Mouse (Mus musculus) heart, postnatal 0 days (tissue): ENCODE data around the gene Tulp4. TPM values are rescaled to one million over a fixed set of nuclear protein-coding genes. Genes with fewer than 3 reads are reported as not detected.
"Not testable (repeated sequence)": the region's sequence is repeated elsewhere in the genome, so short reads cannot be mapped to it uniquely, and the experiment has no call there.

Experiments
- ATAC-seq: fragments of 200-750 bp; cut with Nextera tagmentation; 2 replicates; pipeline ENCODE4 v1.8.0; 2017; ENCODE audit warnings: low read depth, moderate number of reproducible peaks, moderate library complexity; ENCODE audit not compliant: insufficient read depth
- DNase-seq: peaks from one replicate; pipeline ENCODE4 v3.0.0-alpha.2; 2016; ENCODE audit warnings: low spot score
- H3K27ac ChIP-seq: fragments of 300-500 bp; sonication (generic); 2 replicates; pipeline ENCODE4 v1.5.1; 2014; ENCODE audit warnings: low read depth, mild to moderate bottlenecking
- H3K27me3 ChIP-seq: fragments of 300-500 bp; sonication (generic); 2 replicates; pipeline ENCODE4 v1.6.1; 2014; ENCODE audit warnings: low read length, mixed read lengths; ENCODE audit not compliant: control insufficient read depth, insufficient read depth
- H3K36me3 ChIP-seq: fragments of 300-500 bp; sonication (generic); replicated peaks from 2 replicates; pipeline ENCODE4 v1.6.1; 2014; ENCODE audit warnings: low read length, mixed read lengths; ENCODE audit not compliant: control insufficient read depth, insufficient read depth
- H3K4me1 ChIP-seq: fragments of 300-500 bp; sonication (generic); 2 replicates; pipeline ENCODE4 v1.6.1; 2014; ENCODE audit warnings: antibody characterized with exemption; ENCODE audit not compliant: control insufficient read depth, insufficient read depth
- H3K4me2 ChIP-seq: fragments of 300-500 bp; sonication (generic); 2 replicates; pipeline ENCODE4 v1.6.1; 2014; ENCODE audit warnings: low read depth, mild to moderate bottlenecking, low read length, moderate library complexity
- H3K4me3 ChIP-seq: fragments of 300-500 bp; sonication (generic); 2 replicates; pipeline ENCODE4 v1.5.1; 2014; ENCODE audit warnings: low read depth, low read length
- H3K9ac ChIP-seq: fragments of 300-500 bp; sonication (generic); replicated peaks from 2 replicates; pipeline ENCODE4 v1.6.1; 2014; ENCODE audit warnings: low read depth, low read length, mixed read lengths
- H3K9me3 ChIP-seq: fragments of 300-500 bp; sonication (generic); replicated peaks from 2 replicates; pipeline ENCODE4 v1.6.1; 2016; ENCODE audit warnings: low read length; ENCODE audit not compliant: control insufficient read depth
- WGBS: fragments of 180-500 bp; shearing (Covaris S2); extraction: QIAGEN DNeasy Blood & Tissue Kit; methylation state at CpG from one replicate; pipeline ENCODE4 v1.1.7; 2014; 5-methylcytosine and 5-hydroxymethylcytosine counted together
- microRNA-seq: library from miRNA; unstranded; fragments of <30 nt; microRNA quantifications from one replicate; pipeline ENCODE4, GENCODE M21; 2016
- polyA plus RNA-seq: library from polyadenylated mRNA; unstranded; fragments of >200 nt; fragmentation: Nextera tagmentation; extraction: Ambion mirVana; gene quantifications from 2 replicates; pipeline ENCODE4 v1.2.1, GENCODE M21; 2015
- total RNA-seq: library from RNA; depleted of rRNA; stranded (reverse); fragments of >200 nt; gene quantifications from 2 replicates; pipeline ENCODE4 v1.2.3, GENCODE M21; 2014; ENCODE audit warnings: low replicate concordance; rRNA removed

Tulp4 gene
- total and polyA plus RNA-seq, 2 experiments from 2014 or later: 33.3 to 45.2 TPM

DNA sequence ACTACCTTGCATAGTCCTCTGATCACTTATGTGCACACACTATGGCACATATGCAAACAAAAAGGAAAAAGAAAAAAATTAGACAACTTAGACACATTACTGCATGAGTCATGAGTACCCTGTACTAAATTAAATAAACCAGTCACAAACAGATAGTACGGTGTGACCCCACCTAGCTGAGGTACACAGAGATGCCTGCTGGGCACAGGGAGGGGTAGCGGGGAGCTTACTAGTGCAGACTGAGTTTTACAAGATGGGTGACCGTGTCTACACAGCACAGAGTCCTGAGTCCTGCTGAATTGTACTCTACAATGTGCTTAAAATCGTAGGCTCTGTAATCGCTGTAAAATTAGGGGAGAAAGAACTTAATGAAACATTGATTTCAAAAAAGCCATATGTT, 179.9 kb downstream of the Tulp4 start:
- H3K4me1 ChIP-seq, ATAC-seq, H3K9ac ChIP-seq, H3K36me3 ChIP-seq, H3K27me3 ChIP-seq, H3K9me3 ChIP-seq, H3K4me3 ChIP-seq, H3K4me2 ChIP-seq, H3K27ac ChIP-seq, DNase-seq: not testable (repeated sequence)
- WGBS: 95% methylated on average over 5 of the region's 5 CpGs

DNA sequence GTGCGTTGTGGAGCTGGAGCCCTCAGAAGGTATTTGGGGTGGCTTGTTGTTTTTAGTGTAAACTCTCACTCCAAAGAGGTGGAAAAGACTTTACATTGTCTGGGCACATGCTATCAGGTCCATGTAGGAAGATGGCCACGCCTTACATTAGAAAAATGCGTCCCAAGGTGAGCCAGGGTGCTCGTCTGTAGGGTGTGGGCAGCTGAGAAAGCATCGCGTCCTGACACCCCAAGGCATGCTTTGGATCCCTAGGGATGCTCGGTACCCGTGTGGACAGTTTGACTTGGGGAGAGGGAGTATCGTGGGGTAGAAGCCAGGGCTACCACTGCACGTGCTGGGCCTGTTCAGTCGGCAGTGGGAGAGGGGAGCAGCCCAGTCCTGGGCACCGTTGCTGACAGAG, 182.8 kb downstream of the Tulp4 start:
- not testable (repeated sequence) for H3K9ac ChIP-seq, DNase-seq, H3K27ac ChIP-seq, H3K4me2 ChIP-seq, H3K4me1 ChIP-seq, H3K27me3 ChIP-seq, H3K36me3 ChIP-seq, ATAC-seq, H3K9me3 ChIP-seq, H3K4me3 ChIP-seq
- WGBS: 95% methylated on average over 9 of the region's 12 CpGs

DNA sequence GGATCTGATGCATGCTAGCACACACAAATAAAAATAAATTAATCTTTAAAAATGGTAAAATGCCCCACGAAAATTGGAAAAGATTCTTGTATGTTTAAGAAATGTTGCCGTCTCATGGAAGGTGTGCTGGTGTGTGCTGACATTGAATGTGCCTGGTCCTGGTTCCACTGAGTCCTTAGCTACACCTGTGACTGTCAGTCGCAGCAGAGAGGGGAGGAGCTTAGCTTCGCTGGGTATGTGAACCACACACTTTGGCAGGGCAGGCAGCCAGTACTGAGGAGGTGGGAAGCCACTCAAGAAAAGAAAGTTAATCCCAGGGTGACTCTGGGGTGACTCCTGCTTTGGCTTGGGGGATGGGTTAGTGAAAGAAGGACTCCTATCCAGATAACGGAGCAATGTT, 187.6 kb downstream of the Tulp4 start:
- not testable (repeated sequence) for H3K27ac ChIP-seq, H3K9ac ChIP-seq, H3K4me3 ChIP-seq, H3K4me1 ChIP-seq, H3K9me3 ChIP-seq, ATAC-seq, H3K27me3 ChIP-seq, H3K4me2 ChIP-seq, DNase-seq, H3K36me3 ChIP-seq
- WGBS: no CpG with 5 or more reads among the region's 5 CpGs

DNA sequence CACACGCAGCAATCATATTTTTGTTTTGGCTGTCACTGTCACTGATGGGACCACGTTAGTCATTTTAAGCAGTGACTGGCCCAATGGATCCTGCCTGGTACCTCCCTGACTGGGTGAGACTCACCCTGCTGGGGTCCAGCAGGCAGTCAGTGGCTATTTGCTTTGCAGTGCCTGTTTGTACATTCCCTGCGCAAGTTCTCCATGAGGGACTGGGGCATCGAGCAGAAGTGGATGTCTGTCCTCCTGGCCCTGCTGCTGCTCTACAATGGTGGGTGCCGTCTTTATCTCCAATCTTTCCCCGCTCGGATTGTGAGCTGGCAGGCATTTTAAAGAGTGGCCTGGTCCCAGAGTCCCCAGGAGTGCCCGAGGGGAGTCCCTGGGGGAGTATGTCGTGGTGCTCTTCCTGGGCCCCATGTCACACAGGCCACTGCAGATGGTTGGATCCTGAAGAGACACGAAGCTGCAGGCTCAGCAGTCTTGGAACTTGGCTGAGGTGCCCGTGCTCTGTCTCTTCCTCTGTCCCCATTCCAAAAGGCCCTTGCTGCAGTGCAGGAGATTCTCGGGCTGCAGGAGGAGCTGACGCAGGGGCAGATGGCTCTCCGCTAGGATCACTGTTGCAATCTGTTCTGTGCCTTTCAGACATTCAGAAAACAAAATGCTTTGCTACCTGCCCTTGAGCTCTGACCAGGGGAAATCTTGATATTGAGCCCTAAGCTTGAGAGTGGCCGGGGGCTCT, 191.0 kb downstream of the Tulp4 start:
- not testable (repeated sequence) for H3K4me1 ChIP-seq, DNase-seq, H3K4me2 ChIP-seq, H3K4me3 ChIP-seq, H3K27ac ChIP-seq, H3K9ac ChIP-seq, H3K27me3 ChIP-seq, H3K36me3 ChIP-seq, ATAC-seq, H3K9me3 ChIP-seq
- 77% methylated on average over 9 of the region's 15 CpGs for WGBS

GRCm38 (mm10) chr17:6300190-6300863, 194.1 kb downstream of the Tulp4 start:
- not testable (repeated sequence) for H3K4me3 ChIP-seq, H3K4me1 ChIP-seq, H3K9ac ChIP-seq, H3K27me3 ChIP-seq, H3K27ac ChIP-seq, DNase-seq, H3K36me3 ChIP-seq, H3K4me2 ChIP-seq, H3K9me3 ChIP-seq, ATAC-seq
- WGBS: 77% methylated on average over 3 of the region's 12 CpGs

Small RNAs within 50 kb of the gene (microRNA-seq; reads per million reads assigned to microRNA genes)
- gene Gm22774: not detected

Other genes with a start within 250 kb of the Tulp4 start
- 14.7 and 15.9 TPM in 2 replicates for gene Synj2, start 165.2 kb upstream of the Tulp4 start, total RNA-seq
- 4.1 and 4.8 TPM in 2 replicates for gene Synj2, start 165.2 kb upstream of the Tulp4 start, polyA plus RNA-seq
- gene Serac1, start 26.7 kb upstream of the Tulp4 start, total RNA-seq: 4.2 and 6.8 TPM in 2 replicates
- 4.2 and 5.5 TPM in 2 replicates for gene Serac1, start 26.7 kb upstream of the Tulp4 start, polyA plus RNA-seq
- gene Gtf2h5, start 26.7 kb upstream of the Tulp4 start, total RNA-seq: 23.2 and 43.4 TPM in 2 replicates
- 167 and 169 TPM in 2 replicates for gene Gtf2h5, start 26.7 kb upstream of the Tulp4 start, polyA plus RNA-seq
- 10.0 and 17.9 TPM in 2 replicates for gene Tmem181a, start 150.4 kb downstream of the Tulp4 start, total RNA-seq
- gene Tmem181a, start 150.4 kb downstream of the Tulp4 start, polyA plus RNA-seq: 10.0 and 12.0 TPM in 2 replicates
- gene Dynlt1a, start 211.1 kb downstream of the Tulp4 start, total RNA-seq: 3.9 and 6.0 TPM in 2 replicates
- 6.6 and 7.7 TPM in 2 replicates for gene Dynlt1a, start 211.1 kb downstream of the Tulp4 start, polyA plus RNA-seq